Mouse (Mus musculus) lung, embryonic 16.5 days (tissue): ENCODE results near the gene Gm28048. TPM values are rescaled to one million over a fixed set of nuclear protein-coding genes. Genes with fewer than 3 reads are reported as not detected.

Source experiments
- ATAC-seq: fragments of 200-750 bp; cut with Nextera tagmentation; 2 replicates; pipeline ENCODE4 v1.8.0; 2017; ENCODE audit warnings: low read depth, mild to moderate bottlenecking, moderate library complexity
- H3K27ac ChIP-seq: fragments of 300-500 bp; sonication (generic); 2 replicates; pipeline ENCODE4 v1.5.1; 2014; ENCODE audit warnings: mild to moderate bottlenecking, control low read depth, low read length
- H3K27me3 ChIP-seq: fragments of 300-500 bp; sonication (generic); 2 replicates; pipeline ENCODE4 v1.6.1; 2014; ENCODE audit warnings: low read depth, low read length, mixed read lengths; ENCODE audit not compliant: control insufficient read depth, insufficient read depth
- H3K36me3 ChIP-seq: fragments of 300-500 bp; sonication (generic); 2 replicates; pipeline ENCODE4 v1.6.1; 2014; ENCODE audit warnings: low read length; ENCODE audit not compliant: control insufficient read depth, insufficient read depth
- H3K4me1 ChIP-seq: fragments of 300-500 bp; sonication (generic); replicated peaks from 2 replicates; pipeline ENCODE4 v1.6.1; 2014; ENCODE audit warnings: low read length, mixed read lengths; ENCODE audit not compliant: control insufficient read depth, insufficient read depth
- H3K4me2 ChIP-seq: fragments of 300-500 bp; sonication (generic); 2 replicates; pipeline ENCODE4 v1.6.1; 2014; ENCODE audit warnings: low read depth, low read length, control low read depth
- H3K4me3 ChIP-seq: fragments of 300-500 bp; sonication (generic); 2 replicates; pipeline ENCODE4 v1.5.1; 2014; ENCODE audit warnings: mild to moderate bottlenecking, low read length, control low read depth
- H3K9ac ChIP-seq: fragments of 300-500 bp; sonication (generic); 2 replicates; pipeline ENCODE4 v1.6.1; 2014; ENCODE audit warnings: low read length, control low read depth
- H3K9me3 ChIP-seq: fragments of 300-500 bp; sonication (generic); 2 replicates; pipeline ENCODE4 v1.6.1; 2016; ENCODE audit warnings: low read length; ENCODE audit not compliant: control insufficient read depth
- WGBS: fragments of 180-500 bp; shearing (Covaris S2); extraction: QIAGEN DNeasy Blood & Tissue Kit; methylation state at CpG from one replicate; pipeline ENCODE4 v1.1.7; 2014; 5-methylcytosine and 5-hydroxymethylcytosine counted together
- polyA plus RNA-seq: library from polyadenylated mRNA; unstranded; fragments of >200 nt; fragmentation: Nextera tagmentation; extraction: Ambion mirVana; gene quantifications from 2 replicates; pipeline ENCODE4 v1.2.1, GENCODE M21; 2015

Gm28048 gene
- polyA plus RNA-seq, 1 experiment from 2014 or later = 13.9 TPM

- Histone ChIP-seq H3K9me3 (no peaks in the 10 kb centered on the region), H3K9ac (no peak overlapping the region), H3K27ac (no peak overlapping the region), H3K27me3 (no peaks in the 10 kb centered on the region), H3K4me2 (no peak overlapping the region), H3K36me3 (no peaks in the 10 kb centered on the region), H3K4me3 (no peak overlapping the region), H3K4me1 (0 out of 2 replicates have a peak, but pooled peaks cover 2% of the 10 kb centered on the region)
- no peak for ATAC-seq
- WGBS = 69% methylated on average over 3 of the region's 3 CpGs
Observed at GRCm38 (mm10) chr11:22821243-22821642, 160.6 kb downstream of the Gm28048 start.

DNA sequence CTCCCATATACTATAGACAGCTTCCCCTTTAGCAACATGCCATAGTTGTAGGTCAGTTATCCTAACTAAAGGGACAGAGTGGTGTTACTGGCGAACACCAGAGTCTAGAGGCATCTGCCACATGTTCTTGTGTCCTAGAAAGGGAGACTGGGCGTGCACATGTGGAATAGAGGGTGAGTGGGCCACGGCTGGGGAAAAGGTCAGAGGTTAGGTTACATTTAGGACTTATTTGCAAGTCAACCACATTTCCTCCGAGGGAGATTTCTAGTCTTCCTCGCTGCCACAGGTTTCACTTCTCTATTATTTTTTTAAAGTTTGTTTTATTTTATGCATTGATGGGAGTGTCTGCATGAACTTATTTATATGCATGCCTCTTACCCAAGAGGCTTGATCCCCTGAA lies 163.5 kb downstream of the Gm28048 start:
- no peaks in the 10 kb centered on the region for H3K36me3 ChIP-seq
- no peaks in the 10 kb centered on the region for H3K4me1 ChIP-seq
- no peak overlapping the region for H3K4me3 ChIP-seq
- H3K9me3 ChIP-seq = no peaks in the 10 kb centered on the region
- no peak overlapping the region for H3K27ac ChIP-seq
- 60% methylated on average over 5 of the region's 5 CpGs for WGBS
- H3K4me2 ChIP-seq = no peak overlapping the region
- no peak overlapping the region for H3K9ac ChIP-seq
- no peak for ATAC-seq
- H3K27me3 ChIP-seq = no peaks in the 10 kb centered on the region

GRCm38 (mm10) chr11:22815877-22816276 lies 166.0 kb downstream of the Gm28048 start:
- ATAC-seq = no peak
- no peaks in the 10 kb centered on the region for H3K4me1 ChIP-seq
- H3K36me3 ChIP-seq = no peaks in the 10 kb centered on the region
- no peak overlapping the region for H3K27ac ChIP-seq
- H3K9ac ChIP-seq = no peak overlapping the region
- H3K4me3 ChIP-seq = no peak overlapping the region
- no peaks in the 10 kb centered on the region for H3K9me3 ChIP-seq
- no peak overlapping the region for H3K4me2 ChIP-seq
- WGBS = 82% methylated on average over 7 of the region's 7 CpGs
- H3K27me3 ChIP-seq = no peaks in the 10 kb centered on the region

DNA sequence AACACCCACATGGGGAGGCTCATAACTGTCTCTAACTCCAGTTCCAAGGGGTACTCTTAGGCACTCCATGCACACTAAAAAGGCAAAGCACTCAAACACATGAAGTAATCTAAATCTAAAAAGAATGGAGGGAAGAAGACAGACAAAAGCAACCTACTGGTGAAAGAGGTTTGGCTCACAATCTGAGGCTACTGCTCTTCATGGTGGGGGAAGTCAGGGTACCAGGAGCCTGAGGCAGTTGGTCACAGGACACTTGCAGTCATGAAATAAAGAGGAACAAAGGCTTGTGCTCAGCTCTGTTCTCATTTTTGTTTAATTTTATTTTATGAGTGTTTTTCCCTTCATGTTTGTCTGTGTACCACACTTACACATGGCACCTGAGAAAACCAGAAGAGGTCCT lies 166.7 kb downstream of the Gm28048 start:
- no peaks in the 10 kb centered on the region for H3K4me1 ChIP-seq
- H3K36me3 ChIP-seq = no peaks in the 10 kb centered on the region
- no peak overlapping the region for H3K4me2 ChIP-seq
- H3K27ac ChIP-seq = no peak overlapping the region
- ATAC-seq = no peak
- H3K9me3 ChIP-seq = no peaks in the 10 kb centered on the region
- H3K9ac ChIP-seq = no peak overlapping the region
- H3K27me3 ChIP-seq = no peaks in the 10 kb centered on the region
- no peak overlapping the region for H3K4me3 ChIP-seq

- H3K4me2 ChIP-seq = no peak overlapping the region
- no peak overlapping the region for H3K9ac ChIP-seq
- H3K4me1 ChIP-seq = no peaks in the 10 kb centered on the region
- no peaks in the 10 kb centered on the region for H3K9me3 ChIP-seq
- no peaks in the 10 kb centered on the region for H3K27me3 ChIP-seq
- no peaks in the 10 kb centered on the region for H3K36me3 ChIP-seq
- no peak overlapping the region for H3K27ac ChIP-seq
- WGBS = 75% methylated on average over 5 of the region's 5 CpGs
- H3K4me3 ChIP-seq = no peak overlapping the region
- ATAC-seq = no peak
Observed at GRCm38 (mm10) chr11:22813921-22814704, 167.8 kb downstream of the Gm28048 start.

- Histone ChIP-seq H3K4me2 (no peak overlapping the region), H3K27ac (no peak overlapping the region), H3K9me3 (no peaks in the 10 kb centered on the region), H3K36me3 (no peaks in the 10 kb centered on the region), H3K4me3 (no peak overlapping the region), H3K4me1 (no peaks in the 10 kb centered on the region), H3K9ac (no peak overlapping the region), H3K27me3 (no peaks in the 10 kb centered on the region)
- 65% methylated on average over 3 of the region's 3 CpGs for WGBS
- no peak for ATAC-seq
Observed at GRCm38 (mm10) chr11:22813427-22813826, 168.5 kb downstream of the Gm28048 start.

DNA sequence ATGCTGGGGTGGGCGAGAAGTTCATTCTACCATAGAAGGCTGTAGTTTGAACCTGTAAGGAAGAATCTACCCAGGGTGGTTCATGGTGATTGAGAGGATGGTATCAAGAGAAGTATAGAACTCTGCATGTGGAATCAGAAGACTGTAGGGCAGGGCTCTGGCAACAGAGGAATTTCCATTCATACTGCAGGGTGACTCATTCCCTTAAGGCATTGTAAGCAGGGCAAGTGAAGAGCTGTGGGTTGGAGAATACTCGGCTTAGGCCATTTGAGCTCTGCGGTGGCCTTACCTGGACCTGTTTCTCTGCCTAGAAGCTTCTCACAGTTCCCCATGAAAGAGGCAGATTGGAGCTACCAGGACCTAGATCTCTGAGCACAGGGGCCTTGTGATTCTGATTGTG lies 170.5 kb downstream of the Gm28048 start:
- Histone ChIP-seq H3K9me3 (no peaks in the 10 kb centered on the region), H3K27ac (no peak overlapping the region), H3K4me3 (no peak overlapping the region), H3K4me1 (no peaks in the 10 kb centered on the region), H3K36me3 (no peaks in the 10 kb centered on the region), H3K27me3 (no peaks in the 10 kb centered on the region), H3K4me2 (no peak overlapping the region), H3K9ac (no peak overlapping the region)
- ATAC-seq = no peak
- WGBS = 78% methylated on average over 3 of the region's 3 CpGs

DNA sequence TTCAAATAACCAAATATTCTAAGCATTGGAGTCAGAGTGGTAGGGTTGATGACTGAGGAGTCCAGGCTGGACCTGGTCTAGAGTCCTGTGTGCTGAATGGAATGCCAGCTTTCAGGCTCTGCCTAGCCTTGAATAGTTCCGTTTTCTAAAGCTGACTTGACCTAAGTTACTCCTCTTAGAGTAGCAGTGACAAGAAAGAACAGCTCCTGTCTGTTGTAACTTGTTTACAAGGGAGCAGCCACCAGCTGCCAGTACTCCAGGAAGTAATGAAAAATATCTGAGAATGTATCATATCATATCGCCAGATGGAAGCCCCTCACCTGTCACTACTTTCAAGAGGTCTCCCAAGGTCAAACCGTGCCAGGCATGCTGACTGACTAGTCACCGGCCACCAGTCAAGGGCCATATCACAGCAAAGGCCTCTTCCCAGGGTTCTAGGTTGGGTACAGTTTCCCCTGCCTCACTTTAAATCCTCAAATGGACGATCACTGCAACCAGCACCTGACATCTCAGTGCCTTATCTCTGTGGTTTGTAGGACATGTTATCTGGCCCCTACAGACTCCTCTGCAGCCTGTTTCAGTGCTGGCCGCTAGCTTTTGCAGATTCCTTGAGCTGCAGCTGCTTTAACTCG lies 172.3 kb downstream of the Gm28048 start:
- Histone ChIP-seq H3K27me3 (no peaks in the 10 kb centered on the region), H3K9me3 (no peaks in the 10 kb centered on the region), H3K27ac (no peak overlapping the region), H3K4me3 (no peak overlapping the region), H3K4me1 (no peaks in the 10 kb centered on the region), H3K4me2 (no peak overlapping the region), H3K36me3 (no peaks in the 10 kb centered on the region), H3K9ac (no peak overlapping the region)
- 62% methylated on average over 7 of the region's 7 CpGs for WGBS
- no peak for ATAC-seq

DNA sequence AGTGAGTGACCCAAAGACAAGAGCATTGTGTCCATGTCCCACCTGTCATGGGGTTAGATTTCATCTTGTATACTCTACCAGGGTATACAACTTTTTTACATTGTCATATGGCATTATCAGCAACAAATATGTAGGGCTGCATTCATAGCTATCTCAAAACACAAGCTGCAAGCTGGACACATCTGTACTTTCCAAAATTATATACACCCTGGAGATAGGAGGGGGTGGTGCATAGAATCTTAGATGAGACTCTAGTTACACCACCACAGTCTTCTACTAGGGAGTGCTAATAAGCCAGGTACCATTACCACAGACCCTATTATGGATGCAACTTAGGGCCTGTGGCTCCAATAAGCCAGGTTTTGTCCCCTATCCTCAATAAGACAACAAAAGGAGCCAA lies 173.8 kb downstream of the Gm28048 start:
- Histone ChIP-seq H3K4me2 (no peak overlapping the region), H3K4me1 (no peaks in the 10 kb centered on the region), H3K27me3 (no peaks in the 10 kb centered on the region), H3K36me3 (no peaks in the 10 kb centered on the region), H3K4me3 (no peak overlapping the region), H3K27ac (no peak overlapping the region), H3K9ac (no peak overlapping the region), H3K9me3 (no peaks in the 10 kb centered on the region)
- ATAC-seq = no peak
